Mouse (Mus musculus) thymus, adult 2 months (tissue): Measurements from ENCODE around the gene Cyp2t4. TPM values are rescaled to one million over a fixed set of nuclear protein-coding genes. Genes with fewer than 3 reads are reported as not detected.
A peak's percentile ranks its signal among the peaks of the same experiment; 100 is the strongest.

Source experiments
- DNase-seq: peaks from one replicate; pipeline ENCODE4 v3.0.0; 2021
- H3K27ac ChIP-seq: fragments of 200-500 bp; 2 replicates; pipeline ENCODE4 v1.5.1; 2012; ENCODE audit warnings: low read length, control low read depth; ENCODE audit not compliant: control insufficient read depth, insufficient read depth
- H3K27me3 ChIP-seq: fragments of 200-500 bp; 2 replicates; pipeline ENCODE4 v1.6.1; 2012; ENCODE audit warnings: mild to moderate bottlenecking, low read length, moderate library complexity, mixed read lengths; ENCODE audit not compliant: control insufficient read depth, insufficient read depth
- H3K36me3 ChIP-seq: fragments of 200-500 bp; 2 replicates; pipeline ENCODE4 v1.6.1; 2012; ENCODE audit warnings: mild to moderate bottlenecking, low read length, moderate library complexity; ENCODE audit not compliant: control insufficient read depth, insufficient read depth
- H3K4me1 ChIP-seq: fragments of 200-500 bp; replicated peaks from 2 replicates; pipeline ENCODE4 v1.6.1; 2012; ENCODE audit warnings: low read length; ENCODE audit not compliant: control insufficient read depth, insufficient read depth
- H3K4me3 ChIP-seq: fragments of 200-500 bp; 2 replicates; pipeline ENCODE4 v1.5.1; 2012; ENCODE audit warnings: mild to moderate bottlenecking, low read length, control low read depth, moderate library complexity; ENCODE audit not compliant: control insufficient read depth, insufficient read depth
- CTCF ChIP-seq: fragments of 200-500 bp; IDR thresholded peaks from 2 replicates; pipeline ENCODE4 v1.5.1; 2012; ENCODE audit warnings: mild to moderate bottlenecking, control low read depth, low read length, moderate library complexity, borderline replicate concordance; ENCODE audit not compliant: control insufficient read depth, poor library complexity, insufficient read depth; ENCODE audit errors: extremely low read depth
- POLR2A ChIP-seq: fragments of 200-500 bp; IDR thresholded peaks from 2 replicates; pipeline ENCODE4 v1.6.1; 2012; ENCODE audit warnings: mild to moderate bottlenecking, low read length, control low read depth, moderate library complexity; ENCODE audit not compliant: control insufficient read depth, poor library complexity, insufficient read depth; ENCODE audit errors: extremely low read depth
- WGBS: fragments of 180-500 bp; shearing (Covaris S2); methylation state at CpG from one replicate; pipeline ENCODE4 v1.1.7; 2018; 5-methylcytosine and 5-hydroxymethylcytosine counted together
- polyA plus RNA-seq: library from polyadenylated mRNA; depleted of rRNA; stranded (reverse); fragments of >200 nt; gene quantifications from 2 replicates; pipeline ENCODE4 v1.2.3, GENCODE M21; 2012

The Cyp2t4 gene
- polyA plus RNA-seq, 1 experiment: 0.11 TPM

DNA sequence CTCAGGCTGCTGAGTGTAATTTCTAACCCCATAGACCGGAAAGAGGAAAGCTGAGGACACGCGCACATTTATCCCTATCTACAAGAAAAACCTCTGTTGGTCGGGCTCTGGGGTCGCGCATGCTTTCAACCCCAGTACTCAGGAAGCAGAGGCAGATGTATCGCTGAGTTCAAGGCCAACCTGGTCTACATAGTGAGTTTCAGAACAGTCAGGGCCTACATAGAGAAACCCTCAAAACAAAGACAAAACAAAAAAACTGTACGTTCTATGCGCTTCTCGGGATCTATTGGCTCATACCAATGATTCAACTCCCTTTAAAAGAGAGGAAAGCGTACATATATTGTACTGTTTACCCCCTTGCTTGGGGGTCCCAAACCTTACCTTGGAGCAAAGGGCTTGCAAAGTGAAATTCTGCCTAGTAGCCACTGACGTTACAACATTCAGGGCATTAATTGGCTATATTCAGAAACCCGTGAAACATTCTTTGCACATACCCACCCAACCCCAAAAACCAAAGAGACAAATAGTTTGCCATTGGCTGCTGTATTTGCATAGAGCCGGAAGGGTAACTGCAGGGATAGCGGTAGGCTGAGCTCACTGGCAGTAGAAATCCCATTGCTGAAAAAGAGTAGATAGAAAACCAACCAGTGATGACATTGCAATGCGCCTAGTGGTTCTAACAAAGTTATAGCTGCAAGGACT lies 25.9 kb downstream of the Cyp2t4 start:
- Histone ChIP-seq H3K4me3 (peak overlapping the region; percentile 53), H3K4me1 (no peaks in the 10 kb centered on the region), H3K27ac (peak overlapping the region; percentile 55; the same call in 1 of the 2 replicates), H3K36me3 (peaks cover 3% of the 10 kb centered on the region; the same call in 1 of the 2 replicates), H3K27me3 (no peaks in the 10 kb centered on the region)
- TF ChIP-seq POLR2A (no peak), CTCF (no peak)
- WGBS: 49% methylated on average over 16 of the region's 16 CpGs
- no peak for DNase-seq

DNA sequence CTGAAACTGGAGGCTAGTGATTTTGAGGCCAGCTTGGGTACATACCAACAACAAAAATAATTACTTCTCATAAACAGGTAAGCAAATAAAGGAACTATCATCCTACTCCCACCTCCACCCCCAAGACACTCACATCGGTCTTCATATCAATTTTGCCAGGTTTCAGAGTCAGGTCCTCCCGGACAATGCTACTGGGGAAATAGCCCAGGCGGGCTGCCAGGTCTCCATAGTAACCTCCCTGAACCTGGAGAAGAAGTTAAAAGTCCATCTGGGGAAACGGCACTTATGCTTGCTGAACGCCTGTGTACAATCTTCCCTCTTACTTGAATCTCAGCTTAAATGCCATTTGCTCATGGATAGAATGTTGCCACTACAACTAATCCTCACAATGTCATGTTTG lies 26.5 kb downstream of the Cyp2t4 start:
- Histone ChIP-seq H3K4me3 (no peak overlapping the region), H3K27ac (no peak overlapping the region), H3K27me3 (no peaks in the 10 kb centered on the region), H3K36me3 (no peaks in the 10 kb centered on the region; the same call in 1 of the 2 replicates), H3K4me1 (no peaks in the 10 kb centered on the region)
- no peak for DNase-seq
- 95% methylated on average over 5 of the region's 5 CpGs for WGBS
- TF ChIP-seq POLR2A: no peak
- TF ChIP-seq CTCF: no peak

DNA sequence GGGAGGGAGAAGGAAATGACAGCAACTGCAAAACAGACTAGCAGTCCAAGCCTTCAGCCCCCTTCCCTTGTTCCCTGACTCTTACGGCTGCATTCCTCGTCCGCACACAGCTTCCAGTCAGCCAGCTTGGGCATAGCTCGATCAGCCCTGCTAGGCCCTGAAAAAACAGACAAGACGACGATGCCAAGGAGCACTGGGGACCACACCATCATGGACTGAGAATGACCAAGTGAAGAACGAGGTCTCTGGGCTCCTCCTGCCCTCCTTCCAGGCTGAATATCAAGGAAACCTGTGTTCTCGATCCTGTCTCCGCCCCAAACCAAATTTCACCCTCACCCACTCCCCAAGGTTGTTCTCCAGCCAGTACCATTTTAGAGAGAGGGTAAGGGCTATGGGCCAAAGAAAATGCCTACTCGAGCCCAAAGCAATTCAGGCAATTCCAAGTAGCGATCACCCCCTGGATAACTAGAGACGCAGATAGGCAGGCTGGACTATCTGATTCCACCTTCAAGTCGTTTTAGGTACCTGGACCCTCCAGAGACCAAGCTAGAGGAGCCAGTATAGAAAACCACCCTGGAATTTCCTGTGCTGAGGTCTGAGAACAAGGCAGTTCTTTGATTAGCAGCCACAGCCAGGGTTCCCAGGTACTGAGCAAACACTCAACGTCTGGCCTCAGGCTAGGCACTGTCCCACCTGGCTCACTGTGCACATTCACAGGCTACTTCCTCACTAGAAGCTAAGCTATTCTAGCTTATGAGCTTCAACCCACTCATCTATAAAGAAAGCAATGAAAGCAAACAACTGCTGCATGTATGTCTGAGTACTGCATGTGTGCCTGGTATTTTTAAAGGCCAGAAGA lies 27.6 kb downstream of the Cyp2t4 start, which contains the start of the genes Gm21983 and Mia:
Gm21983 (minus strand) TSS at position 250 of the 859 bp plus-strand sequence.
Mia (minus strand) TSS at position 321 of the 859 bp plus-strand sequence.
- no peaks in the 10 kb centered on the region for H3K4me1 ChIP-seq
- TF ChIP-seq CTCF: no peak
- TF ChIP-seq POLR2A: no peak
- no peak within 1 kb of the TSS for H3K4me3 ChIP-seq
- no peaks in the 10 kb centered on the region for H3K27me3 ChIP-seq
- 88% methylated on average over 14 of the region's 14 CpGs for WGBS
- H3K36me3 ChIP-seq: peaks cover 5% of the 10 kb centered on the region
- DNase-seq: no peak
- no peak within 1 kb of the TSS for H3K27ac ChIP-seq

DNA sequence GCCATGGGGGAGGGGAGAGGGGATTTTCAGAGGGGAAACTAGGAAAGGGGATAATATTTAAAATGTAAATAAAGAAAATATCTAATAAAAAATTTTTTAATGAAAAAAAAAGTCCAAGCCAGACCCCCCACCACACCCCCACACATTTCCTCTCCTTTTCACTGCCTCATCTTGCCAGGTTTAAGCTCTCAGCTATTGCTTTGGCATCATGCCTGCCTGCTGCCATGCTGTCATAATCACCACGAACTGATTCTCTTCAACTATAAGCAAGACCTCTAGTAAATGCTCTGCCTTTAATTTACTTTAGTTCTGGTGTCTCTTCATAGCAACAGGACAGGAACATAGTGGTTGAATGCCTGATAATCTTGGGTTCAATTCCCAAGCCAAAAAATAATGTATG lies 29.0 kb downstream of the Cyp2t4 start:
- Histone ChIP-seq H3K27me3 (no peaks in the 10 kb centered on the region), H3K4me1 (no peaks in the 10 kb centered on the region), H3K4me3 (no peak overlapping the region), H3K36me3 (peaks cover 12% of the 10 kb centered on the region), H3K27ac (no peak overlapping the region)
- 90% methylated on average over 1 of the region's 1 CpGs for WGBS
- TF ChIP-seq POLR2A (no peak), CTCF (no peak)
- DNase-seq: no peak

DNA sequence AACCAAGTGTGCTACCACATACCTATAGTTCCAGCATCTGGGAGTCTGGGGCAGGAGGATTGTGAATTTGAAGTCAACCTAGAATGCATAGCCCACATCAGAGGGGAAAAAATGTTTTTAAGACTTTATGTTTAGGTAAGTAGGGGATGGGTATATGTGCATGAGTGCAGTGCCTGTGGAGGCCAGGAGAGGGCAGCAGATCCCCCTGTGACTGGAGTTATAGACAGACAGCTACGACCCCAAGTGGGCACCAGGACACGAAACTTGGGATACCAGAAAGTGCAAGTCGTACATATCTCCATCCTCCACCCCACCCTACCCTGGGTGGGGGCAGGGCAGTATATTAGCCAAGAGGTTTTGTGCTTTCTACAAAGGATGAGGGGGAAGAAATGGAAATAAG lies 31.4 kb downstream of the Cyp2t4 start:
- Histone ChIP-seq H3K27me3 (no peaks in the 10 kb centered on the region), H3K4me1 (no peaks in the 10 kb centered on the region), H3K27ac (no peak overlapping the region), H3K4me3 (no peak overlapping the region), H3K36me3 (peaks cover 28% of the 10 kb centered on the region)
- 88% methylated on average over 3 of the region's 3 CpGs for WGBS
- DNase-seq: peak; percentile 50
- no peak for TF ChIP-seq POLR2A
- TF ChIP-seq CTCF: peak; percentile 63; the same call in 1 of the 2 replicates

DNA sequence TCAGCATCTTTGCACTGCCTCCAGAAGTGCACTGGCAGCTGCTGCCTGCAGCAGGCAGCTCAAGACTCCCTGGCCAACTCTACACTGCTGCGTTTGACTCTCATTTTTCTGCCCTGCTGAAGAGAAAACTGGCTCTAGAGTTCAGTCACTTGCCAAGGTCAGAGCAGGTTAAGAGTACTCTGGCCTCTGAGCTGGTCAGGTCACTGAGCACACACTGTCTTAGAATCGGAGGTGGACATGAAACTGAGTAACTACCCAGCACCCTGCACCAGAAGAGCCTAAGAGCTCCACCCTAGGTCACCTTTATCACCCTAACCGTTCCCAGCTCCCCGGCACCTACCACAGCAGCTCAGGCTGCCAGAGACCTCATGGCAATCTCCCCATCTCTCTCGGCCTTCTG lies 32.5 kb downstream of the Cyp2t4 start:
- no peak overlapping the region for H3K27ac ChIP-seq
- no peaks in the 10 kb centered on the region for H3K27me3 ChIP-seq
- 96% methylated on average over 5 of the region's 5 CpGs for WGBS
- no peak for DNase-seq
- H3K4me3 ChIP-seq: no peak overlapping the region
- no peak for TF ChIP-seq CTCF
- no peak for TF ChIP-seq POLR2A
- no peaks in the 10 kb centered on the region for H3K4me1 ChIP-seq
- H3K36me3 ChIP-seq: peaks cover 38% of the 10 kb centered on the region
